Mouse (Mus musculus) lung, postnatal 0 days (tissue): ENCODE measurements around the gene Klf14.

Experiments
- CTCF ChIP-seq: IDR thresholded peaks from 2 replicates; pipeline ENCODE4 v1.5.1; 2016; ENCODE audit warnings: antibody characterized with exemption, mild to moderate bottlenecking
- EP300 ChIP-seq: IDR thresholded peaks from 2 replicates; pipeline ENCODE4 v1.6.1; 2016; ENCODE audit warnings: antibody characterized with exemption, mild to moderate bottlenecking, control low read depth

GRCm38 (mm10) chr6:30915473-30915872 is 43.4 kb downstream of the Klf14 start, which contains the start of gene Tsga13:
- TF ChIP-seq CTCF (no peak), EP300 (no peak)
